In genomic region chr13:100681615-100682014, GRCm38 (mm10) we compare ENCODE assay signal across 15 mouse cellular contexts.
"Had no signal": no experiment of that assay in that cellular context is flagged by ENCODE, and none has a peak within 500 bp of the region (broad histone marks: within the 10 kb centered on the region; RNA-seq: fewer than 3 reads in every experiment).

No protein-coding gene starts in this region.

- DNase-seq: lung, adult 18-20 months; lung, embryonic 14.5 days; lung, postnatal 10 days; lung, postnatal 4 days; right cerebral cortex, postnatal 14 days; thymus, adult 2 months; thymus, postnatal 25 days; thymus, postnatal 4 days had no signal

- ATAC-seq: midbrain, embryonic 13.5 days; midbrain, embryonic 15.5 days had no signal

- H3K4me1 ChIP-seq: midbrain, embryonic 13.5 days; midbrain, embryonic 15.5 days; neural tube, embryonic 12.5 days; stomach, embryonic 15.5 days had no signal

- H3K27ac ChIP-seq: midbrain, embryonic 13.5 days; midbrain, embryonic 15.5 days; neural tube, embryonic 12.5 days; stomach, embryonic 15.5 days; stomach, postnatal 0 days had no signal

- H3K4me3 ChIP-seq: megakaryocyte, embryonic 14.5 days; midbrain, embryonic 13.5 days; midbrain, embryonic 15.5 days; neural tube, embryonic 12.5 days; stomach, embryonic 15.5 days had no signal

- H3K9ac ChIP-seq: lung, embryonic 14.5 days; midbrain, embryonic 13.5 days; midbrain, embryonic 15.5 days; neural tube, embryonic 12.5 days; stomach, embryonic 15.5 days had no signal

- H3K27me3 ChIP-seq: megakaryocyte, embryonic 14.5 days; midbrain, embryonic 13.5 days; midbrain, embryonic 15.5 days; neural tube, embryonic 12.5 days; stomach, embryonic 15.5 days had no signal

- H3K36me3 ChIP-seq: midbrain, embryonic 13.5 days; midbrain, embryonic 15.5 days; neural tube, embryonic 12.5 days; stomach, embryonic 15.5 days had no signal

- H3K9me3 ChIP-seq: megakaryocyte, embryonic 14.5 days; midbrain, embryonic 13.5 days; midbrain, embryonic 15.5 days; neural tube, embryonic 12.5 days; stomach, embryonic 15.5 days had no signal

- H3K4me2 ChIP-seq: lung, embryonic 14.5 days; midbrain, embryonic 11.5 days; midbrain, embryonic 13.5 days; midbrain, embryonic 15.5 days; neural tube, embryonic 12.5 days; stomach, embryonic 15.5 days had no signal
